Mouse (Mus musculus) liver, adult 2 months (tissue): ENCODE measurements around the gene Map2k7.

Experiments used
- CTCF ChIP-seq: fragments of 200-500 bp; IDR thresholded peaks from 2 replicates; pipeline ENCODE4 v1.5.1; 2011; ENCODE audit warnings: low read depth, low read length, control low read depth
- POLR2A ChIP-seq: fragments of 200-500 bp; IDR thresholded peaks from 2 replicates; pipeline ENCODE4 v1.6.1; 2011; ENCODE audit warnings: low read length, control low read depth; ENCODE audit not compliant: insufficient read depth; ENCODE audit errors: extremely low read depth

DNA sequence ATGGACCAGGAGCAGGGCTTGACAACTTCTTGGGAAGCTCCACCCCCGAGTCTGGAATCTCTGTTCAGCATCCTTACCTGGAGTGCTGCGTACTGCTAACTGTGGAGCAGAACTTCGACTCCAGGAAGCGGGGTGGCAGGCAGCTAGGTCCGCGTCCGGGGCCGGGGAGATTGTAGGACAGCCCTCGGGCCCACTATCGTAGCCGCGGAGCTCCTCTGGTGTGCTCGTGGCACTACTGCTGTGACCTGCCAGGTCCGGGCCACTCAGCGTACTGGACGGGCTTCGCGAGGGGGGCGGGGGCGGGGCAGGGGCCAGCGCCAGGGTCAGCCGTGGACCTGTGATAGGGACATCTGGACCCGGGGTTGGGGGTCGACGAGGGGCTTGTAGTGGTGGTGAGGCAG lies 25.7 kb upstream of the Map2k7 start:
- TF ChIP-seq CTCF (no peak), POLR2A (no peak)
